Mouse (Mus musculus): ENCODE results near the gene Parp14.

- TF ChIP-seq CEBPB (IDR thresholded peaks at IDR 0.05; ENCODE audit: low read depth) (no peak), CTCF (IDR thresholded peaks at IDR 0.05; ENCODE audit: control insufficient read depth, insufficient read depth, insufficient read length) (no peak), MAX (IDR thresholded peaks at IDR 0.05) (no peak), MYOD1 (IDR thresholded peaks at IDR 0.05; ENCODE audit: control insufficient read depth, insufficient read length, low read depth) (no peak), USF1 (IDR thresholded peaks at IDR 0.05; ENCODE audit: low read depth) (no peak)
Observed at GRCm38 (mm10) chr16:35906887-35907286, 35.5 kb upstream of the Parp14 start.

Measured in C2C12 (cell line).